In genomic region chr8:95226251-95227150, GRCm38 (mm10) we compare ENCODE assay signal across 18 mouse cellular contexts. TPM values are rescaled to one million over a fixed set of nuclear protein-coding genes. Genes with fewer than 3 reads are reported as not detected.
A peak's percentile ranks its signal among the peaks of the same experiment; 100 is the strongest.
DNase-seq lines count a peak whose midpoint lies in the region; ATAC-seq lines count a peak whose summit lies in the region.
"Had no signal": no experiment of that assay in that cellular context is flagged by ENCODE, and none has a peak within 500 bp of the region (broad histone marks: within the 10 kb centered on the region; RNA-seq: fewer than 3 reads in every experiment).

No protein-coding gene starts in this region.

- H3K4me3 ChIP-seq in heart, embryonic 13.5 days: no peak overlapping the region
- no peak overlapping the region for H3K4me3 ChIP-seq in embryonic facial prominence, embryonic 15.5 days (replicated peaks)
- H3K4me3 ChIP-seq: forebrain, embryonic 10.5 days had no signal

- peaks cover 20% of the 10 kb centered on the region for H3K4me1 ChIP-seq in heart, embryonic 13.5 days
- H3K4me1 ChIP-seq in embryonic facial prominence, embryonic 15.5 days: peaks cover 14% of the 10 kb centered on the region

- no peaks in the 10 kb centered on the region for H3K36me3 ChIP-seq in heart, embryonic 13.5 days
- H3K36me3 ChIP-seq in embryonic facial prominence, embryonic 15.5 days: no peaks in the 10 kb centered on the region
- H3K36me3 ChIP-seq: forebrain, embryonic 10.5 days had no signal

- ATAC-seq in heart, embryonic 13.5 days (ENCODE audit: extremely low read depth, insufficient number of reproducible peaks, low FRiP score, low TSS enrichment): no peak
- ATAC-seq in embryonic facial prominence, embryonic 15.5 days (ENCODE audit: insufficient number of reproducible peaks, low FRiP score, low TSS enrichment, low read depth): no peak
- ATAC-seq: activated CD4-positive, CD25-positive, alpha-beta regulatory T cell, adult 4 months; hindbrain, embryonic 16.5 days; liver, postnatal 0 days had no signal

- peak overlapping the region; percentile 46 for H3K27ac ChIP-seq in heart, embryonic 13.5 days (replicated peaks)
- 0 out of 2 replicates have a peak overlapping the region, but pooled peaks have one; percentile 0 for H3K27ac ChIP-seq in embryonic facial prominence, embryonic 15.5 days (replicated peaks)
- H3K27ac ChIP-seq: forebrain, embryonic 10.5 days; stomach, postnatal 0 days had no signal

- no peaks in the 10 kb centered on the region for H3K9me3 ChIP-seq in heart, embryonic 13.5 days
- H3K9me3 ChIP-seq in embryonic facial prominence, embryonic 15.5 days (replicated peaks): no peaks in the 10 kb centered on the region
- H3K9me3 ChIP-seq: forebrain, embryonic 10.5 days had no signal

- WGBS in heart, embryonic 13.5 days: 32% methylated on average over 7 of the region's 7 CpGs
- 40% methylated on average over 7 of the region's 7 CpGs for WGBS in embryonic facial prominence, embryonic 15.5 days

- peak overlapping the region; percentile 22; the same call in 1 of the 2 replicates for H3K4me2 ChIP-seq in heart, embryonic 13.5 days
- H3K4me2 ChIP-seq in embryonic facial prominence, embryonic 15.5 days (replicated peaks): no peak overlapping the region

- no peak overlapping the region for H3K9ac ChIP-seq in heart, embryonic 13.5 days
- no peak overlapping the region for H3K9ac ChIP-seq in embryonic facial prominence, embryonic 15.5 days
- H3K9ac ChIP-seq: liver, postnatal 0 days had no signal

- intact Hi-C loops in heart, postnatal 36 days (cut with DNase I): no loop called here

- DNase-seq in adrenal gland, adult 8-10 months: peak; percentile 42
- no peak for DNase-seq in adrenal gland, postnatal 25 days
- no peak for DNase-seq in heart, postnatal 36 days
- peak; percentile 44 for DNase-seq in adrenal gland, postnatal 10 days
- no peak for DNase-seq in layer of hippocampus, adult 11-12 months (ENCODE audit: low spot score)
- no peak for DNase-seq in lung, postnatal 14 days
- DNase-seq: cerebellum, adult 9-11 months; kidney, adult 2 months; liver, postnatal 0 days; lung, postnatal 4 days; midbrain, embryonic 14.5 days; thymus, postnatal 4 days had no signal

- H3K27me3 ChIP-seq in heart, embryonic 13.5 days (replicated peaks): no peaks in the 10 kb centered on the region
- H3K27me3 ChIP-seq in embryonic facial prominence, embryonic 15.5 days: no peaks in the 10 kb centered on the region

RNA-seq across cellular contexts. Expression of gene Kifc3, which starts 23.9 kb away (rescaled TPM):
- total RNA-seq in adrenal gland, adult 8-10 months (2022): 100 to 1,000 TPM; 165 to 259 (median 182) TPM
- 108 and 116 TPM in 2 replicates for total RNA-seq in adrenal gland, postnatal 25 days (2021)
- 10.6 and 12.1 TPM in 2 replicates for polyA plus RNA-seq in heart, embryonic 13.5 days (2015; fragmentation: Nextera tagmentation; extraction: Ambion mirVana)
- 10 to 100 TPM; 65.4 to 71.2 TPM for total RNA-seq in heart, postnatal 36 days (2021)
- total RNA-seq in adrenal gland, postnatal 10 days (2021): 10 to 100 TPM; 80.0 to 89.0 TPM
- 17.6 and 17.9 TPM in 2 replicates for polyA plus RNA-seq in embryonic facial prominence, embryonic 15.5 days (2015; fragmentation: Nextera tagmentation; extraction: Ambion mirVana)

Comparison
In these comparisons a context has a peak if more than half of its experiments do, and no peak if none do; other contexts are left out.
1. DNase-seq: peak in adrenal gland, adult 8-10 months (single experiment) and adrenal gland, postnatal 10 days (single experiment); none in adrenal gland, postnatal 25 days (single experiment), heart, postnatal 36 days (0 of 2), layer of hippocampus, adult 11-12 months (single experiment) and lung, postnatal 14 days (single experiment).